Mouse (Mus musculus) common myeloid progenitor, adult 5-6 weeks (primary cell): Measurements from ENCODE around the gene Cfap70. TPM values are rescaled to one million over a fixed set of nuclear protein-coding genes. Genes with fewer than 3 reads are reported as not detected.

Experiments used
- ATAC-seq: replicated peaks from 2 replicates; pipeline ENCODE4 v1.8.0; 2016; ENCODE audit warnings: low read depth, mild to moderate bottlenecking, moderate TSS enrichment, inconsistent platforms; ENCODE audit not compliant: poor library complexity, severe bottlenecking
- total RNA-seq: library from RNA; stranded (forward); fragments of 200-1000, 187-1606 nt; gene quantifications from 2 replicates; pipeline ENCODE4 v1.2.3, GENCODE M21; 2017

Cfap70 gene
- 0.05 TPM in 1 of 2 replicates, not detected in the other for total RNA-seq

DNA sequence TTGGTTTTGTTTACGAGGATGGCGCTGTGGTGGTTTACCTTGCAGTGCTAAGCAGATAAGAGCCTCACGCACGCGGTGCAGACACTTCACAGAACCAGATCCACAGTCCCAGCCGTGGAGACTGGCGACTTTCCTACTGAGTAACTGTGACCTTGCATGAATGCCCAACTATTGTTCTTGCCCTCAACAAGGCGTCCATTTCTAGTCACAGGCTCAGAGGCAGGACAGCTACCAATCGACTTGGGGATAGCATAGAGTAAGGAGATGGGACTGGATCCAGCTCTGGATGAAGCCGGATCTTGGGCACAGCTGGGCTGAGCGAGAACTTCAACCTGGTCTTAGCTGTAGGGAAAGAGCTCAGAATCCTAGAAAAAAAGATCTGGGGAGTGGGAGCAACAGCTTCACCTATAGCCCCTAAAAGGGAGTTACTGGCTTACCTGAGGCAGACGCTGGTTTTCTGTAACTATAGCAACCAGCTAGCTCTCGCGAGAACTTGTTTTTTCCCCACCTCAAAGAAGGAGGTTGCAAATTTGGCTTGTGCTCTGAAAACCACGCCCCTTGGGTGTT, at the start of gene Cfap70:
Gene Cfap70, minus strand, starts transcription at position 462 of the 567 bp plus-strand sequence.
- ATAC-seq: peak; percentile 73

DNA sequence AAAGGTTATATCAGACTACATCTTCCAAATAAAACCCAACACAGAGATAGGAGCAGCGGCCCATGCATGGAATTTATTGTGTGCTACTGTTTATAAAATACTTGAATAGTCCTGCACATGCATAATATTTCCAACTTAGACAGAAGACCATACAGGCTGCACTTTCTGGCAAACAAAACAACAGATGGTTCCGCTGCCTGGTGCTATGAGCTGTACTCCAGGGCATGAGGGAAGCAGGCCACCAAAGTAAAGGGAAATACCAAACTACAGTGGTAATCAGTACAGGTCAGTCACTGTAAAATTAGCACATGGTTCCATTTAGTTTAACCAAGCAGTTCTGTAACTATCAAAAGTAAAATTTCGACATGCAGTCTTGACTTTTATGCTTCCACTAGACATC, 48.0 kb upstream of the Cfap70 start:
- ATAC-seq: no peak

DNA sequence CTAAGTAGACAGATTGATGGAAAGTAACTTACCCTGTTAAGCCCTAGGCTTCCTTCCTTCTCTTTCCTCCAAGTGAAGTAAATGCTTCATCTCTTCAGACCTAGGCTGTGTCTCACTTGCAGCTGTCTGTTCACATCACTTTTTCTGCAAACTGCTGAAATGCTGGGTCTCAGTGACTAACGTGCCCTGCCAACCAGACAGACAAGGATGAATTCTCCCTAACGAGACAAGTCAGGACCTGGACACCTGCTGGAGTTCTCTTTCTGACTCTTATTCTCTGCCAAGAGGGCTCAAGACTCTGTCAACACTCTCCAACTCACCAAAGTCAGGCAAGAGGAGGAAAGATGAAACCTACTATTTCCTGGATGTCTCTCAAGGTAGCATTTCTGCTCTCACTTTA, 44.6 kb upstream of the Cfap70 start, which contains the start of gene Mss51:
Gene Mss51, minus strand, starts transcription at position 299 of the 400 bp plus-strand sequence.
- ATAC-seq: no peak

DNA sequence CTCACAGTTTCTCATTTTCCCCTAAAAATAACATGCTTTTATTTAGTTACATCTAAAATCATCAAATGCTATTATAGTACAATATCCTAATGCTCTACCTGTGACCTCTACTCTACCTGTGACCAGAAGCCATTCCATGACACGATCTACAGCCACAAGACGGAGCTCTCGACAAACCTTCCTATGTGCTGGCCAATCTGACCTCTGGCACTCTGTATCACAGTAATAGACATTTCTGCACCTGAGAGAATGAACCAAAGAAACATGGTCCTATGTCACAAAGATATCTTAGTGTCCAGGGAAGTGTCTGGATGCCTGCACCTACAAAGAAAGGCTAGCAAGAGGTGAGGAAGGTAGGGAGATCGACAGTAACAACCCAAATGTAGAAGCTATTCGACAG, 34.0 kb upstream of the Cfap70 start:
- no peak for ATAC-seq

DNA sequence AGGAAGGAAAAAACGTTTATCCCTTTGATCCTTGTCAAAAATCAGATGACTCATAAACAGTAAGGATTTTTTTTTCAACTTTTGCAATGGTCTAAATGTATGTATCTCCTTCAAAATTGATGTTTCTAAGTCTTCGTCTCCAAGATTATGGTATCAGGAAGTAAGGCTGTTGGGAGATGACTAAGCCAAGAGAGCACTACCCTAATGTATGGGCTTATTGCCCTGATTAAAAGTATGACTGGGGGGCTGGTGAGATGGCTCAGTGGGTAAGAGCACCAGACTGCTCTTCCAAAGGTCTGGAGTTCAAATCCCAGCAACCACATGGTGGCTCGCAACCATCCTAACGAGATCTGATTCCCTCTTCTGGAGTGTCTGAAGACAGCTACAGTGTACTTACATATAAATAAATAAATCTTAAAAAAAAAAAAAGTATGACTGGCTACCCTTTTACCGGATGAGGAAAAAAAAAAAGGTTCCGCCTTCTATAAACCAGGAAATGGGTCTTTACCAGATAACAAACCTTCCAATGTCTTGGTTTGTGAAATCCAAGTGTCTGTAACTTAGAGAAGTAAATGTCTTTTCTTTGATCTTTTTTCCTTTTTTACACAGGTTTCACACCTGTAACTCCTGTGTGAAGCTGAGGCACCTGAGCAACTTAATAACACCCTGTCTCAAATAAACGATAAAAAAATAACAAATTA, 30.2 kb upstream of the Cfap70 start:
- ATAC-seq: no peak

GRCm38 (mm10) chr14:20481211-20481610, 29.2 kb upstream of the Cfap70 start:
- ATAC-seq: peak; percentile 37; the same call in 1 of the 2 replicates

DNA sequence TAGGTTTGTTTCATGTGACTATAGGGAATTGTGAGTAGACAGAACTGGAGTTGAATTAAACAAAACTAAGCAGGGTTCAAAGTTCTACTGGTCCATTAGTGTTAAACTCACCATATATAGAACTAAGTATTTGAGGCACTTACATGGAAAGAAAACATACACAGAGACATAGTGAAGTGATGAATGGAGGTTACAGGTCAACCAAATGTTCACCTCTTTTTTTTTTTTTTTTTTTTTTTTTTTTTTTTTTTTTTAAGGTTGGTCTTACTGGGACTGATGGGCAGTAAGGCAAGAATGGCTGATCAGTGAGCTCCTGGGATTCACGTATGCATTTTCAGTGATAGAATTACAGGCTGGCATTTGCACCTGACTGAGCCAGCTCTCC, 28.2 kb upstream of the Cfap70 start:
- no peak for ATAC-seq

DNA sequence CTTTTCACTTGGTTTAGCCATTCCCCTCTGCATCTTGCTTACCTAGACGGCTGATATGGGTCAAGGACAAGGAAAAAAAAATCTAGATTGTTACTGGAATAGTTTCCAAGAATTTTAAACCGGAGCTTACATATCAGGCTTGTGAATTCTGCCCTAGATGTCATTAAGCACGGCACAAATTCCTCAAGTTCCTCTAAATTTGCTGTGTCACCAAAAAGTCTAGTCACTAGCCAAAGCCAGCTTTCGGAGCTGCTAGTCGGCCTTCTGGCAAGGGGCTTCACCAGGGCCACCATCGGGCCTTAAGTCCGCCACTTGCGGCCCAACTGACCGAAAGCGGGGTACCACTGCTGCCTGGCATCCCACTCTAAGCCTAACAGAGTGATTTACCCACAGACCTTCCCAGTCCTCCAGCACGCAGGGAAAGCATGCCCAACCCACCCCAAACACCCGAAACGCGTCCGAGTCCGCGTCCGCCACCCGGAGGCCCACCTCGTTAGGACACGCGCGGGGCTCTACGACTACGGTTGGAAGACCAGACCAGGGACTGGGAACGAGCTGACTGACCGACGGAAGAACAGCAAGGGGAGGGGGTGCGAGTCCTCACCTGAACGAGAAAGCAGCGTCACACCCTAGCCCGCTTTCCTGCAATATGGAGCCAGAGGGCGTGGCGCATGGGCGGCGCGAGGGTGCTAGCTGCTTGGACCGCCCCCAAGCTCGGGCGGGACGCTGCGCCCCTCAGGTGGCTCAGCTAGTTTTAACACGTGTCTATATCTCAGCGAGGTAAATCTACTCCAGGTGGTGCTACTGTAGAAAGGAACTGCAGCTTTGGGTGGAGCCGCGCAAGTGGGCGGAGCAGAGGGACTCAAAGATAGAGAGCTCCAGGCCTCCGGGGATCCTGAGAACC, 27.5 kb upstream of the Cfap70 start, which contains the start of gene Anxa7:
Gene Anxa7, minus strand, starts transcription at position 843 of the 904 bp plus-strand sequence.
- peak; percentile 80 for ATAC-seq

GRCm38 (mm10) chr14:20478801-20479200, 26.8 kb upstream of the Cfap70 start:
- peak; percentile 61 for ATAC-seq

DNA sequence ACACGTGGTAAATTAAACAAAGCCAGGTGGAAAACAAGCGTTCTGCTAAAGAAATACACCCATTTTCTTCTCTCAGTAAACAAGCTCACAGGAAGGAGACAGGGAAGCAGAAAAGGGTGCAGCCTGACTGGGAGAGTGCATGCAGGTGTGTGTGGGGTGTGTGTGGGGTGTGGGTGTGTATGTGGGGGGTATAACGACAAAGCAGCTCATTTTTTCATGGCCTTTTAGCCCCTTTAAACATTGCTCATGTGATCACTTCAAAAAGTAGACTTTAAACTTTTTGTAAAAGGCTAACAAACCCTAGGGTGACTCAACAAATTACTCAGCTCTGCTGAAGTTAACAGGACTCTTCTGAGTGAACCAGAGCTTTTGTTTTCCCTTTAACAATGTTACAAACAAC, 26.4 kb upstream of the Cfap70 start:
- peak; percentile 4; the same call in 1 of the 2 replicates for ATAC-seq

DNA sequence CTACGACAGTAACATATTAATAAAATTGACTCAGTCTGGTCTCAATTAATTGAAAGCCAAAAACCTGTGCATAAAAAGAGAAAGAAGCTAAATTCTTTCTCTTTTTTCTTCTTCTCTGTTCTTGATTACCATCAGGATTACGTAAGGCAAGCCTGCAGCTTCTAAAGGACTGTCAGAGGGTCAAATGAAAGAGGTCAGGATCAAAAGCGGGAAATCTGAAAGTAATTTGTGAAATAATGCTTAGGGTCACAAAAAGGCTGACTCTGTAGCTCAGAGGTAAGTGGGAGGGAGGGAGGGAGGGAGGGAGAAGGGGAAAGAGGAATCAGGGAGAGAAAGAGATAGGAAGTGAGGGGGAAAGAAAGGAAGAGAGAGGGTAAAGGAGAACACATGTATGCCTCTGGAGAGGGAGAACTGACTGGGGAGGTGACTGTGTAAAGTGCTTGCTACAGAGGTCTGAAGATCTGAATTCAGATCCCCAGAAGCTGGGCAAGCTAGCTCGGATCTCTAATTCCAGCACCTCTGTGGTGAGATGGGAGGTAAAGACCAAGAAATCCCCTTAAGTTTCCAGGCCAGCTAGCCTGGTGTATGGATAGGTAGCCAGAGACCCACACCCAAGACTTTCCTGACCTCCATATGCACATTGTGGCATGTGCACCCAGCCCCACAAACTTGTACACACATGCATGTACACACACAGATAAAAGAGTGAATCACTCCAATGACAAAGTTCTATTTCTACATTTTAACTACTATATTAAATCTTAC, 25.4 kb upstream of the Cfap70 start:
- no peak for ATAC-seq

DNA sequence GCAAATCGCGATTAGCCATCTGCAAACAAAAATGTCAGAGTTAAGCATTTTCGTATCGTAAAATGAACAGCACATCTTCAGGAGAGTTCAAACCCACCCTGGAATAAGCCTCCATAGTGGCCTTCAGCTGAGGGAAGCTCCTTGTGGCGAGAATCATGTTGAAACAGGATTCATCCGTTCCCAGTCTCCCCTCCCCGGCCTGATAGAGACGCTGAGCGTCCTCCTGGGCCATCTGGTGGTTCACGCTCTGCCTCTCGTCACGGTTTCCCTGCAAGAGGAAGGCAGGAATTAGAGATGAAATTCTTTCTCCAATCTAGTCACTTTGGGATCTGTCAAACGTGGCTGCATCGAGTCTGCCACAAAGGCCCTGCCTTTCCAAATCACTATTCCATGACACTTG, 8.2 kb upstream of the Cfap70 start:
- no peak for ATAC-seq

- ATAC-seq: no peak
These were observed 6.4 kb upstream of the Cfap70 start for GRCm38 (mm10) chr14:20458378-20458777.

DNA sequence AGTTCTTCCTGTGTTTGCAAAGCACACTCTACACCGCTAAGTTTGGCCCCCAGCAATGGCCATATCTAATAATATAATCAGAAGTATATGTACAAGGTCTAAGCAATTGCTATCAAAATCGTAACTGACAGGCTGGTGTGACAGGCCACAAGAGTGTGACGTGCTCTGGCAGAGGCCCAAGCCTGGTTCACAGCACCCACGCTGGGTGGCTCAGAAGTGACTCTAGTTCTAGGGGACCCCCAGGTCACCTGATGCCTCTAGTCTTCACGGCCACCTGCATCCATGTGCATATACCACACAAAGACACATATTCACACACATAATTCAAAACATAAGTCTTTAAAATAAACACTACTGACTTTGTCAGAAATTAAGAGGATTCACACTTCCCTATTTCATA, 903 bp upstream of the Cfap70 start:
- ATAC-seq: no peak

- ATAC-seq: peak; percentile 43; the same call in 1 of the 2 replicates
These were observed 724 bp downstream of the Cfap70 start for GRCm38 (mm10) chr14:20451302-20451701.

DNA sequence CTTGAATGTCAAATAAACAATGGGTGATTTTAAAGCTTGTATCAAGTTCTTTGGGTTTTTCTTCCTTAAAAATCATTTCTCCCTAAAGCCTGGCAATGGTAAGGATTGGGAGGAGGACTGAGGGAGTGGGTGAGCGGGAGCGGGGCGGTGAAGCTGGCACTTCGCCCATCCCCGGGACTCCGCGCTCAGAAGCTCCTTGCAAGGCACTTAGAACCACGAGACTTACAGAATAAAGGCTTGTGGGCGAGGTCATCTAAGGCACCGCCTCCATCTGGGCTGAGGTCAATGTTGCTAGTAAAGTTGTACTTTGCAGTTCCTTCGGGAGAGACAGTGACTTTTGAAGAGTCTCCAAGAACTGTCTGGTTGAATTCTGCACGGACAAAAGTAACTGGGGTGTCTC, 4.8 kb downstream of the Cfap70 start:
- no peak for ATAC-seq

- no peak for ATAC-seq
These were observed 9.8 kb downstream of the Cfap70 start for GRCm38 (mm10) chr14:20442252-20442651.

- peak; percentile 47 for ATAC-seq
These were observed 15.1 kb downstream of the Cfap70 start for GRCm38 (mm10) chr14:20436976-20437375.

GRCm38 (mm10) chr14:20432420-20432819, 19.6 kb downstream of the Cfap70 start:
- ATAC-seq: no peak

GRCm38 (mm10) chr14:20431726-20432125, 20.3 kb downstream of the Cfap70 start:
- ATAC-seq: no peak
